Mouse (Mus musculus) liver, embryonic 12.5 days (tissue): ENCODE results near the gene Atg7. TPM values are rescaled to one million over a fixed set of nuclear protein-coding genes. Genes with fewer than 3 reads are reported as not detected.

Experiments
- ATAC-seq: fragments of 200-750 bp; cut with Nextera tagmentation; 2 replicates; pipeline ENCODE4 v1.8.0; 2017; ENCODE audit warnings: moderate number of reproducible peaks, mild to moderate bottlenecking, moderate library complexity
- H3K27ac ChIP-seq: fragments of 300-500 bp; sonication (generic); 2 replicates; pipeline ENCODE4 v1.5.1; 2016; ENCODE audit warnings: mild to moderate bottlenecking
- H3K27me3 ChIP-seq: fragments of 300-500 bp; sonication (generic); replicated peaks from 2 replicates; pipeline ENCODE4 v1.6.1; 2016; ENCODE audit warnings: mild to moderate bottlenecking, moderate library complexity
- H3K36me3 ChIP-seq: fragments of 300-500 bp; sonication (generic); 2 replicates; pipeline ENCODE4 v1.6.1; 2016; ENCODE audit warnings: mild to moderate bottlenecking, moderate library complexity
- H3K4me1 ChIP-seq: fragments of 300-500 bp; sonication (generic); 2 replicates; pipeline ENCODE4 v1.6.1; 2016
- H3K4me2 ChIP-seq: fragments of 300-500 bp; sonication (generic); 2 replicates; pipeline ENCODE4 v1.6.1; 2016; ENCODE audit warnings: mild to moderate bottlenecking, moderate library complexity
- H3K4me3 ChIP-seq: fragments of 300-500 bp; sonication (generic); 2 replicates; pipeline ENCODE4 v1.5.1; 2016; ENCODE audit warnings: mild to moderate bottlenecking, moderate library complexity
- H3K9ac ChIP-seq: fragments of 300-500 bp; sonication (generic); 2 replicates; pipeline ENCODE4 v1.6.1; 2016; ENCODE audit warnings: mild to moderate bottlenecking, moderate library complexity
- H3K9me3 ChIP-seq: fragments of 300-500 bp; sonication (generic); replicated peaks from 2 replicates; pipeline ENCODE4 v1.6.1; 2016; ENCODE audit warnings: mild to moderate bottlenecking, moderate library complexity
- WGBS: fragments of 180-500 bp; shearing (Covaris S2); methylation state at CpG from one replicate; pipeline ENCODE4 v1.1.7; 2016; ENCODE audit not compliant: insufficient replicate concordance; 5-methylcytosine and 5-hydroxymethylcytosine counted together
- polyA plus RNA-seq: library from polyadenylated mRNA; unstranded; fragments of >200 nt; fragmentation: Nextera tagmentation; extraction: Ambion mirVana; gene quantifications from 2 replicates; pipeline ENCODE4 v1.2.1, GENCODE M21; 2016

Atg7 gene
- polyA plus RNA-seq, 1 experiment from 2014 or later, result 15.0 TPM

- ATAC-seq, result no peak
- peaks cover 32% of the 10 kb centered on the region for H3K4me1 ChIP-seq
- no peaks in the 10 kb centered on the region for H3K36me3 ChIP-seq
- WGBS, result 68% methylated on average over 6 of the region's 6 CpGs
- no peak overlapping the region for H3K4me3 ChIP-seq
- H3K27me3 ChIP-seq, result no peaks in the 10 kb centered on the region; the same call in 1 of the 2 replicates
- no peaks in the 10 kb centered on the region for H3K9me3 ChIP-seq
- no peak overlapping the region for H3K9ac ChIP-seq
- H3K27ac ChIP-seq, result no peak overlapping the region
- no peak overlapping the region for H3K4me2 ChIP-seq
These were observed 171.4 kb downstream of the Atg7 start for GRCm38 (mm10) chr6:114814199-114814881.

- ATAC-seq, result no peak
- H3K9me3 ChIP-seq, result no peaks in the 10 kb centered on the region
- H3K36me3 ChIP-seq, result no peaks in the 10 kb centered on the region
- no peak overlapping the region for H3K27ac ChIP-seq
- no peaks in the 10 kb centered on the region; the same call in 1 of the 2 replicates for H3K27me3 ChIP-seq
- H3K4me3 ChIP-seq, result no peak overlapping the region
- no peak overlapping the region for H3K4me2 ChIP-seq
- H3K4me1 ChIP-seq, result peaks cover 39% of the 10 kb centered on the region
- no peak overlapping the region for H3K9ac ChIP-seq
- 81% methylated on average over 5 of the region's 5 CpGs for WGBS
These were observed 172.2 kb downstream of the Atg7 start for GRCm38 (mm10) chr6:114814882-114815650.

DNA sequence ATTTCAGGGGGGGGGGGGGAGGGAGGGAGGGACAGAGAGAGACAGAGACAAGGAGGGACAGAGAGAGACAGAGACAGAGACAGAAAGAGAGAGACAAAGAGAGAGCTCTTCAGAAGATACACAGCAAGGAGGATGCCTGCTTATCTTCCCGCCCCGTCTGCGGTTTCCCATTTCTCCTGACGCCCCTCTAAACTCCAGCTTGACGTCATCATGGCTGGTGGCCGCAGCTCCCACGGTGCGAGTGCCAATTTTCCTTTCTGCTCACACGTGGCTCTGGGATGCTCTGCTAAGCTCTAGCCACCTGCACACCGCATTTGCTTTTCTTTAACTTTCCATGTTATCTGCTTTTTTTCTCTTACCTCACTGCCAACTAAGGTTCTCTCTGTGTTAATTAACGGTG, 175.1 kb downstream of the Atg7 start:
- H3K36me3 ChIP-seq, result no peaks in the 10 kb centered on the region
- no peaks in the 10 kb centered on the region for H3K9me3 ChIP-seq
- 9% methylated on average over 11 of the region's 11 CpGs for WGBS
- H3K9ac ChIP-seq, result no peak overlapping the region
- peaks cover 45% of the 10 kb centered on the region for H3K4me1 ChIP-seq
- peak overlapping the region; percentile 34 for H3K4me2 ChIP-seq
- ATAC-seq, result peak; percentile 41; the same call in 1 of the 2 replicates
- no peaks in the 10 kb centered on the region; the same call in 1 of the 2 replicates for H3K27me3 ChIP-seq
- H3K27ac ChIP-seq, result no peak overlapping the region
- H3K4me3 ChIP-seq, result no peak overlapping the region

- Histone ChIP-seq H3K27me3 (no peaks in the 10 kb centered on the region; the same call in 1 of the 2 replicates), H3K9me3 (no peaks in the 10 kb centered on the region), H3K9ac (no peak overlapping the region), H3K4me3 (no peak overlapping the region), H3K4me2 (no peak overlapping the region; the same call in 1 of the 2 replicates), H3K27ac (no peak overlapping the region), H3K4me1 (peaks cover 45% of the 10 kb centered on the region), H3K36me3 (no peaks in the 10 kb centered on the region)
- WGBS, result 27% methylated on average over 6 of the region's 6 CpGs
- ATAC-seq, result peak; percentile 28; the same call in 1 of the 2 replicates
These were observed 175.6 kb downstream of the Atg7 start for GRCm38 (mm10) chr6:114818471-114818870.

DNA sequence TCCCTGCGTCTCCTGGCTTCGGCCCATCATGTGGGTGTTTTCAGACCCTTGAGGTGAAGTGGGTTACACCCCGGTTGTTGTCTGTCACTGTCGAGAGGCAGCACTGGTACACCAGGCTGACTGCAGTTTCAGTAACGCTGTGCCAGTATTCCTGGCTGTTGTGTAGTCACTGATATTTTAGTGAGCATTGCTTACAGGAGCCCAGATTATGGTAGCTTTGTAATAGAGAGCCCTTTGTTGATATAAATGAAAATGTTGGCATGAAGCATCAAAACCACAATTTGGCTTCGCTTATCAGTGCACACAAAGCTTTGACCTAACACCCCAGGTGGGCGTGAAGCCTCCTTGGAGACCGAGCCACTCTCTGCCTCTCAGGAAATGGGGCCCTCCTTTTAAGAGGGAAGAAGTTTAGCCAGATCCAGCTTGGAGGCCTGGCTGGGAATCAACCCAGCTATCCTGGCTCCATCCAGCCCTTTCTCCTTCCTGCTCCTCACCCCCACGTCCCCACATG, 177.1 kb downstream of the Atg7 start:
- Histone ChIP-seq H3K4me1 (peaks cover 45% of the 10 kb centered on the region), H3K27ac (no peak overlapping the region)

GRCm38 (mm10) chr6:114821646-114822045, 178.7 kb downstream of the Atg7 start:
- no peak overlapping the region for H3K9ac ChIP-seq
- 76% methylated on average over 7 of the region's 7 CpGs for WGBS
- no peaks in the 10 kb centered on the region for H3K9me3 ChIP-seq
- no peak overlapping the region for H3K4me3 ChIP-seq
- ATAC-seq, result no peak
- no peak overlapping the region for H3K4me2 ChIP-seq
- H3K27me3 ChIP-seq, result no peaks in the 10 kb centered on the region; the same call in 1 of the 2 replicates
- no peak overlapping the region for H3K27ac ChIP-seq
- no peaks in the 10 kb centered on the region for H3K36me3 ChIP-seq
- H3K4me1 ChIP-seq, result peaks cover 38% of the 10 kb centered on the region

More for the DNA sequence above, 177.1 kb downstream of the Atg7 start:
- no peak overlapping the region for H3K4me3 ChIP-seq
- H3K9me3 ChIP-seq, result no peaks in the 10 kb centered on the region
- H3K9ac ChIP-seq, result no peak overlapping the region
- no peaks in the 10 kb centered on the region; the same call in 1 of the 2 replicates for H3K27me3 ChIP-seq
- H3K36me3 ChIP-seq, result no peaks in the 10 kb centered on the region
- no peak for ATAC-seq
- WGBS, result 35% methylated on average over 9 of the region's 9 CpGs
- H3K4me2 ChIP-seq, result no peak overlapping the region

- no peak overlapping the region for H3K9ac ChIP-seq
- no peaks in the 10 kb centered on the region for H3K36me3 ChIP-seq
- peaks cover 2% of the 10 kb centered on the region for H3K4me1 ChIP-seq
- H3K27ac ChIP-seq, result no peak overlapping the region
- no peak overlapping the region for H3K4me2 ChIP-seq
- H3K9me3 ChIP-seq, result no peaks in the 10 kb centered on the region
- no peak overlapping the region for H3K4me3 ChIP-seq
- WGBS, result 48% methylated on average over 2 of the region's 2 CpGs
- no peak for ATAC-seq
- H3K27me3 ChIP-seq, result no peaks in the 10 kb centered on the region
These were observed 184.0 kb downstream of the Atg7 start for GRCm38 (mm10) chr6:114826889-114827288.

DNA sequence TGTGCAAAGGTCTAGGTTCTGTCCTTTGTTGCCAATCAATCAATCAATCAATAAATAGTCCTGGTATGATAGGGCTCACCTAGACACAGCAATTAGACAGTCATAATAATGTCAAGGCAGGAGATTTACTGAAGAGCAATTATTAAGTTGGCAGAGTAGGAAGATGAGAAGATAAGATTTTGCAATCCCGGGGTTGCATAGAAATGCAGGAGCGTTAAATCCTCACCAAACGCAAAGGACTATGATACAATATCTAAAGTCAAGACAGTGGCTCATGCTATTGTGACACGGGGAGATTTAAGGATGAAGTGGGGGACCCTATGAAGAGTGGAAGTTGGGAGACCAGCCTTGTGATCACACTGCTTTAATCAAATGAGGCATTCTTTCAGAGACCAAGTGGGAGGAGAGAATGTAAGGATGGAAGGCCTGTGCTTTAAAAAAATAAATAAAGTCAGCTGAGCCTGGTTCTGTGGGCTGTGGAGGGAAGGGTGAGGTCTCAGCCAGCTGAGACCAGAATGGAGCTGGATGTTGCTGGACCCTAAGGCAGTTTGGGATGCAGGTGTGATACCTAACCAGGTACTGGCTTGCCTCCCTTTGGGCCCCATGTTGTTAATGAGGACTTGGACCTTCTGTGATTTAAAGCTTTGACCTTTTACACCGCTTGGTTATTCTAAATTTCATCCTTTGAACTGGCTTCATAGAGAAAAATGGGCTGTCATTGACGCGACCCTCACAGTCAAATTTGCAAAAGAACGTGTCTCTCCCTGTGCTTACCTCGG, 187.0 kb downstream of the Atg7 start:
- 77% methylated on average over 9 of the region's 9 CpGs for WGBS
- no peak for ATAC-seq
- Histone ChIP-seq H3K27me3 (no peaks in the 10 kb centered on the region), H3K4me1 (peaks cover 21% of the 10 kb centered on the region), H3K27ac (no peak overlapping the region), H3K9ac (no peak overlapping the region), H3K4me2 (no peak overlapping the region), H3K9me3 (no peaks in the 10 kb centered on the region), H3K4me3 (no peak overlapping the region), H3K36me3 (no peaks in the 10 kb centered on the region)

DNA sequence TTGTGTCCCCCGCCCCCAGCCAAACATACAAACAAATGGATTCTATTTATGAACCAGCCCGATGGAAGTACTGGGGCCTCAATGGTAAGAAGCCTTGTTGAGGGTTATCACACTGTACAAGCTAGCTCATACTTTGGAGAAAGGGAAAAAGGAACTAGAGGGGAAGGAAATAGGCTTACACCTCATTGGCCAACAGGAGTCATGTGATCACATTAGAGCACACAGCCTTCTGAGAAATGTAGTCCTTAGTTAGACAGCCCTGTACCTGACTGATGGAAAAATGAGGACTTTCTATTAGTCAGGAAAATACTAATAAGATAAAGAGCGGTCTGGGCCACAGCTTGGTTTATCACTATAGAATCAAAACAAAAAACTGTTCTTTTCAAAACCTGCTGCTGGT, 188.9 kb downstream of the Atg7 start:
- Histone ChIP-seq H3K4me1 (peaks cover 21% of the 10 kb centered on the region), H3K9ac (no peak overlapping the region), H3K4me2 (no peak overlapping the region), H3K27ac (0 out of 2 replicates have a peak overlapping the region, but pooled peaks have one; percentile 2), H3K9me3 (no peaks in the 10 kb centered on the region), H3K36me3 (no peaks in the 10 kb centered on the region), H3K27me3 (no peaks in the 10 kb centered on the region), H3K4me3 (no peak overlapping the region)
- ATAC-seq, result 0 out of 2 replicates have a peak, but pooled peaks have one; percentile 27
- 60% methylated on average over 3 of the region's 3 CpGs for WGBS

DNA sequence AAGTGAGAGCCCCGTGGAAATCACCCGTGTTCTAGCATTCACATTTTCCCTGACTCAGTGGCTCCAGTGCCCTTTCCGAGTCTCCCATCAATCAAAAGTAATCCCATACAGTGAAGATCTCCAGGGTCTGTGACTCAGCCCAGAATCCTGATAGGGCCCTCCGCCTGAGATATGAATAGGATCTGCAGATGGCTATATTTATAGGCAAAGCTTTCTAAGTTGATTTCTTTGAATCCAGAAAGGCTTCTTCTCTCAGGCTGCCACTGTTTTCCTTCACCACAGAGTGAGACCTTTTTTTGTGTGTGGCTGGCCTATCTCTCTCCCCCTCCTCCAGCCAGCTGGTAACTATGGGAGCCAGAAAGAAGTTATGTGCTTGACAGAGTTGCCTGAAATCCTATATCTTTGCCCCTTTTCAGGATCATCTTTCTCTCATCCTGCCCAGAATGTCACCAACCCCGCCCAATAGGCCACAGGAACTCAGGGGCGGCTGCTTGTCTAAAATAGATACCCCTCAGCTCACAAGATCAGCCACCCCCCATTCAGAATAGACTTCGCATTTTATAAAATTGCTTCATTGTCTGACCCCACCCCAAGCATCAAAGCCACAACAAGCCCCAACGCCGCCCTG, 190.3 kb downstream of the Atg7 start:
- Histone ChIP-seq H3K9me3 (no peaks in the 10 kb centered on the region), H3K27me3 (no peaks in the 10 kb centered on the region), H3K27ac (no peak overlapping the region), H3K36me3 (no peaks in the 10 kb centered on the region), H3K4me1 (peaks cover 21% of the 10 kb centered on the region), H3K4me3 (no peak overlapping the region), H3K4me2 (no peak overlapping the region), H3K9ac (no peak overlapping the region)
- ATAC-seq, result no peak
- WGBS, result 58% methylated on average over 9 of the region's 9 CpGs

DNA sequence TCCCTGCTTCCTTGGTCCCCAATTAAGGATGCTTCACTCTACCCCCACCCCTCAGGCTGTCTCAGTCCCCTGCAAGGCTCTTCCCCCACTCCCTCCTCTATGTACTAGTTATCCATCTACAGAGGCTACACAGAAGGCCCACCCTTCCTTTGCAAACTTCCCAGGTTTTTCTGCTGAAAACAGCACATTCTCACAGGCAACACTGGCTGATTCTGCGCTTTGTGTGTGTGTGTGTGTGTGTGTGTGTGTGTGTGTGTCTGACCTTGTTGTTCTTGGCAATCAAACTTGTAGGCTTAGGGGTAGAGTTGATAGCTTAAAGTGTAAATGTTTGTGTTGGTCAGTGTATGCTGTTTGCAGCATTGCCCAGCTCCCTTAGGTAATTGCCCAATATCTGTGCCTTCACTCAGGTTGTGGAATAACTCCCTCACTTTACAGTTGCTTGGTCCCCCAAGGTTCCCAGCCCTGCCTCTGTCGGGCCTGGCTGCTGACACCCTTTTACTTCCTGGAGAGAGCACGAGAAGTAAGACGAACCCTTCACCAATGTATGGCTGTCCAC, 191.0 kb downstream of the Atg7 start:
- Histone ChIP-seq H3K4me1 (peaks cover 21% of the 10 kb centered on the region), H3K9me3 (no peaks in the 10 kb centered on the region), H3K4me3 (no peak overlapping the region), H3K9ac (no peak overlapping the region), H3K27me3 (no peaks in the 10 kb centered on the region), H3K36me3 (no peaks in the 10 kb centered on the region), H3K27ac (no peak overlapping the region), H3K4me2 (no peak overlapping the region)
- 56% methylated on average over 4 of the region's 4 CpGs for WGBS
- no peak for ATAC-seq
